Mouse (Mus musculus) liver, adult (tissue): Measurements from ENCODE around the gene Adcy9.

Source experiments
- GATA4 ChIP-seq: IDR thresholded peaks from 2 replicates; pipeline ENCODE4 v1.6.1; 2014; ENCODE audit warnings: mild to moderate bottlenecking, low read length; ENCODE audit not compliant: insufficient replicate concordance

Gene Adcy9

GRCm38 (mm10) chr16:4316094-4316474, 104.2 kb downstream of the Adcy9 start:
- no peak for TF ChIP-seq GATA4

GRCm38 (mm10) chr16:4315352-4316093, 104.8 kb downstream of the Adcy9 start:
- TF ChIP-seq GATA4 = no peak

- TF ChIP-seq GATA4 = no peak
These were observed 105.4 kb downstream of the Adcy9 start for GRCm38 (mm10) chr16:4314891-4315290.

- TF ChIP-seq GATA4 = no peak
These were observed 108.3 kb downstream of the Adcy9 start for GRCm38 (mm10) chr16:4312018-4312417.

GRCm38 (mm10) chr16:4311608-4312007, 108.7 kb downstream of the Adcy9 start:
- TF ChIP-seq GATA4 = no peak

GRCm38 (mm10) chr16:4307795-4308194, 112.5 kb downstream of the Adcy9 start:
- TF ChIP-seq GATA4 = no peak

GRCm38 (mm10) chr16:4304176-4304922, 115.9 kb downstream of the Adcy9 start:
- TF ChIP-seq GATA4 = peak; percentile 32; the same call in 1 of the 2 replicates

GRCm38 (mm10) chr16:4303554-4303953, 116.7 kb downstream of the Adcy9 start:
- TF ChIP-seq GATA4 = no peak

GRCm38 (mm10) chr16:4300280-4300679, 120.0 kb downstream of the Adcy9 start:
- no peak for TF ChIP-seq GATA4

- no peak for TF ChIP-seq GATA4
These were observed 127.0 kb downstream of the Adcy9 start for GRCm38 (mm10) chr16:4293259-4293658.

- TF ChIP-seq GATA4 = no peak
These were observed 130.8 kb downstream of the Adcy9 start for GRCm38 (mm10) chr16:4289507-4289906.

- no peak for TF ChIP-seq GATA4
These were observed 133.7 kb downstream of the Adcy9 start for GRCm38 (mm10) chr16:4286593-4286992.

GRCm38 (mm10) chr16:4285257-4285656, 135.0 kb downstream of the Adcy9 start:
- TF ChIP-seq GATA4 = no peak

- no peak for TF ChIP-seq GATA4
These were observed 136.9 kb downstream of the Adcy9 start for GRCm38 (mm10) chr16:4283267-4283851.

GRCm38 (mm10) chr16:4281470-4281869, 138.8 kb downstream of the Adcy9 start:
- TF ChIP-seq GATA4 = no peak

- TF ChIP-seq GATA4 = no peak
These were observed 139.3 kb downstream of the Adcy9 start for GRCm38 (mm10) chr16:4280949-4281348.
